Mouse (Mus musculus) forebrain, embryonic 11.5 days (tissue): Measurements from ENCODE around the gene Atat1. TPM values are rescaled to one million over a fixed set of nuclear protein-coding genes. Genes with fewer than 3 reads are reported as not detected.
A peak's percentile ranks its signal among the peaks of the same experiment; 100 is the strongest.
"Not testable (repeated sequence)": the region's sequence is repeated elsewhere in the genome, so short reads cannot be mapped to it uniquely, and the experiment has no call there.

ENCODE experiments used
- ATAC-seq: fragments of 200-750 bp; cut with Nextera tagmentation; replicated peaks from 2 replicates; pipeline ENCODE4 v1.8.0; 2017; ENCODE audit warnings: moderate TSS enrichment; ENCODE audit not compliant: low FRiP score
- DNase-seq: peaks from one replicate; pipeline ENCODE4 v3.0.0-alpha.2; 2017; ENCODE audit warnings: low spot score
- H3K27ac ChIP-seq: fragments of 300-500 bp; sonication (generic); 2 replicates; pipeline ENCODE4 v1.5.1; 2014; ENCODE audit warnings: low read depth, low read length
- H3K27me3 ChIP-seq: fragments of 300-500 bp; sonication (generic); 2 replicates; pipeline ENCODE4 v1.6.1; 2014; ENCODE audit warnings: mild to moderate bottlenecking, low read length, mixed read lengths; ENCODE audit not compliant: control insufficient read depth, insufficient read depth
- H3K36me3 ChIP-seq: fragments of 300-500 bp; sonication (generic); 2 replicates; pipeline ENCODE4 v1.6.1; 2014; ENCODE audit warnings: mild to moderate bottlenecking, low read length, moderate library complexity, mixed read lengths; ENCODE audit not compliant: control insufficient read depth, insufficient read depth
- H3K4me1 ChIP-seq: fragments of 300-500 bp; sonication (generic); replicated peaks from 2 replicates; pipeline ENCODE4 v1.6.1; 2014; ENCODE audit warnings: low read length, mixed read lengths; ENCODE audit not compliant: control insufficient read depth, insufficient read depth
- H3K4me2 ChIP-seq: fragments of 300-500 bp; sonication (generic); 2 replicates; pipeline ENCODE4 v1.6.1; 2014; ENCODE audit warnings: low read depth, mild to moderate bottlenecking, low read length, moderate library complexity, mixed read lengths; ENCODE audit not compliant: severe bottlenecking
- H3K4me3 ChIP-seq: fragments of 300-500 bp; sonication (generic); 2 replicates; pipeline ENCODE4 v1.5.1; 2014; ENCODE audit warnings: low read depth, low read length
- H3K9ac ChIP-seq: fragments of 300-500 bp; sonication (generic); 2 replicates; pipeline ENCODE4 v1.6.1; 2014; ENCODE audit warnings: low read length
- H3K9me3 ChIP-seq: fragments of 300-500 bp; sonication (generic); 2 replicates; pipeline ENCODE4 v1.6.1; 2016; ENCODE audit warnings: low read length, mixed read lengths; ENCODE audit not compliant: control insufficient read depth
- WGBS: fragments of 180-500 bp; shearing (Covaris S2); extraction: QIAGEN DNeasy Blood & Tissue Kit; methylation state at CpG from one replicate; pipeline ENCODE4 v1.1.7; 2014; 5-methylcytosine and 5-hydroxymethylcytosine counted together
- polyA plus RNA-seq: library from polyadenylated mRNA; unstranded; fragments of >200 nt; fragmentation: Nextera tagmentation; extraction: Ambion mirVana; gene quantifications from 2 replicates; pipeline ENCODE4 v1.2.1, GENCODE M21; 2014

Atat1 gene
- polyA plus RNA-seq, 1 experiment from 2014 or later = 213 TPM

GRCm38 (mm10) chr17:35935763-35936162 is 25.9 kb upstream of the Atat1 start:
- H3K4me3 ChIP-seq, H3K27ac ChIP-seq, H3K9ac ChIP-seq, DNase-seq, H3K36me3 ChIP-seq, H3K9me3 ChIP-seq, ATAC-seq, H3K27me3 ChIP-seq, H3K4me2 ChIP-seq, H3K4me1 ChIP-seq: not testable (repeated sequence)
- WGBS = 92% methylated on average over 14 of the region's 14 CpGs

GRCm38 (mm10) chr17:35932608-35933007 is 22.7 kb upstream of the Atat1 start:
- Histone ChIP-seq H3K27ac (no peak overlapping the region), H3K36me3 (peaks cover 23% of the 10 kb centered on the region; the same call in 1 of the 2 replicates), H3K4me3 (no peak overlapping the region), H3K4me1 (no peaks in the 10 kb centered on the region), H3K27me3 (no peaks in the 10 kb centered on the region), H3K9me3 (no peaks in the 10 kb centered on the region), H3K4me2 (no peak overlapping the region), H3K9ac (no peak overlapping the region)
- no peak for ATAC-seq
- DNase-seq = peak; percentile 45
- 89% methylated on average over 4 of the region's 4 CpGs for WGBS

- 95% methylated on average over 12 of the region's 12 CpGs for WGBS
- DNase-seq (peak; percentile 54), ATAC-seq (no peak)
- peaks cover 28% of the 10 kb centered on the region; the same call in 1 of the 2 replicates for H3K36me3 ChIP-seq
- no peak overlapping the region for H3K27ac ChIP-seq
- no peaks in the 10 kb centered on the region for H3K27me3 ChIP-seq
- no peaks in the 10 kb centered on the region for H3K4me1 ChIP-seq
- no peaks in the 10 kb centered on the region for H3K9me3 ChIP-seq
- no peak overlapping the region for H3K4me3 ChIP-seq
- no peak overlapping the region for H3K9ac ChIP-seq
- H3K4me2 ChIP-seq = no peak overlapping the region
Measured at GRCm38 (mm10) chr17:35930627-35931026, 20.8 kb upstream of the Atat1 start.

GRCm38 (mm10) chr17:35929534-35929933 is 19.7 kb upstream of the Atat1 start:
- WGBS = 92% methylated on average over 2 of the region's 2 CpGs
- H3K27ac ChIP-seq = no peak overlapping the region
- no peak for ATAC-seq

GRCm38 (mm10) chr17:35927471-35927870 is 17.6 kb upstream of the Atat1 start:
- H3K4me1 ChIP-seq = no peaks in the 10 kb centered on the region
- H3K9ac ChIP-seq = no peak overlapping the region
- H3K27me3 ChIP-seq = no peaks in the 10 kb centered on the region
- 81% methylated on average over 1 of the region's 1 CpGs for WGBS
- ATAC-seq = no peak
- H3K27ac ChIP-seq = no peak overlapping the region
- H3K36me3 ChIP-seq = peaks cover 39% of the 10 kb centered on the region; the same call in 1 of the 2 replicates
- H3K9me3 ChIP-seq = no peaks in the 10 kb centered on the region
- H3K4me3 ChIP-seq = no peak overlapping the region
- no peak overlapping the region for H3K4me2 ChIP-seq
- DNase-seq = peak; percentile 17

More at GRCm38 (mm10) chr17:35929534-35929933, 19.7 kb upstream of the Atat1 start:
- Histone ChIP-seq H3K4me1 (no peaks in the 10 kb centered on the region), H3K4me2 (no peak overlapping the region), H3K9ac (no peak overlapping the region), H3K9me3 (no peaks in the 10 kb centered on the region), H3K4me3 (no peak overlapping the region), H3K36me3 (peaks cover 31% of the 10 kb centered on the region; the same call in 1 of the 2 replicates), H3K27me3 (no peaks in the 10 kb centered on the region)
- DNase-seq = no peak

- peaks cover 9% of the 10 kb centered on the region for H3K4me1 ChIP-seq
- ATAC-seq (no peak), DNase-seq (no peak)
- no peak overlapping the region for H3K9ac ChIP-seq
- WGBS = 93% methylated on average over 4 of the region's 4 CpGs
- no peak overlapping the region for H3K4me2 ChIP-seq
- H3K27ac ChIP-seq = no peak overlapping the region
- H3K4me3 ChIP-seq = no peak overlapping the region
- H3K9me3 ChIP-seq = no peaks in the 10 kb centered on the region
- H3K36me3 ChIP-seq = peaks cover 22% of the 10 kb centered on the region; the same call in 1 of the 2 replicates
- no peaks in the 10 kb centered on the region for H3K27me3 ChIP-seq
Measured at GRCm38 (mm10) chr17:35923281-35923680, 13.4 kb upstream of the Atat1 start.

GRCm38 (mm10) chr17:35922566-35922965 is 12.7 kb upstream of the Atat1 start:
- no peak for ATAC-seq
- no peak for DNase-seq
- Histone ChIP-seq H3K4me3 (no peak overlapping the region), H3K9me3 (no peaks in the 10 kb centered on the region), H3K36me3 (peaks cover 16% of the 10 kb centered on the region; the same call in 1 of the 2 replicates), H3K27ac (no peak overlapping the region), H3K27me3 (no peaks in the 10 kb centered on the region), H3K9ac (no peak overlapping the region), H3K4me2 (no peak overlapping the region), H3K4me1 (peaks cover 9% of the 10 kb centered on the region)
- WGBS = 92% methylated on average over 3 of the region's 3 CpGs

GRCm38 (mm10) chr17:35921710-35922109 is 11.8 kb upstream of the Atat1 start:
- 91% methylated on average over 4 of the region's 4 CpGs for WGBS
- Histone ChIP-seq H3K27me3 (no peaks in the 10 kb centered on the region), H3K9ac (no peak overlapping the region), H3K4me3 (no peak overlapping the region), H3K27ac (no peak overlapping the region), H3K4me1 (peaks cover 9% of the 10 kb centered on the region), H3K9me3 (no peaks in the 10 kb centered on the region), H3K36me3 (peaks cover 16% of the 10 kb centered on the region; the same call in 1 of the 2 replicates), H3K4me2 (no peak overlapping the region)
- ATAC-seq (no peak), DNase-seq (no peak)

- Histone ChIP-seq H3K27me3 (no peaks in the 10 kb centered on the region), H3K36me3 (peaks cover 12% of the 10 kb centered on the region; the same call in 1 of the 2 replicates), H3K4me1 (peaks cover 9% of the 10 kb centered on the region), H3K9ac (peak overlapping the region; percentile 9; the same call in 1 of the 2 replicates), H3K27ac (peak overlapping the region; percentile 44), H3K4me3 (no peak overlapping the region), H3K4me2 (no peak overlapping the region), H3K9me3 (no peaks in the 10 kb centered on the region)
- ATAC-seq = no peak
- DNase-seq = no peak
- WGBS = 78% methylated on average over 5 of the region's 5 CpGs
Measured at GRCm38 (mm10) chr17:35920862-35921562, 11.1 kb upstream of the Atat1 start.
